Mouse (Mus musculus) gastrocnemius, postnatal 36 days (tissue): ENCODE results near the gene Micall2. TPM values are rescaled to one million over a fixed set of nuclear protein-coding genes. Genes with fewer than 3 reads are reported as not detected.
A peak's percentile ranks its signal among the peaks of the same experiment; 100 is the strongest.

Experiments
- DNase-seq, 2 experiments: peaks; one replicate each; pipeline ENCODE4 v3.0.0; 2022
- intact Hi-C: fragments of 180-260 bp; cut with DNase I; formaldehyde crosslinking; loops from one replicate; pipeline ENCODE4 v1.15.1; 2025
- microRNA-seq, 2 experiments: library from miRNA; unstranded; fragments of <30 nt; microRNA quantifications; one replicate each; pipeline ENCODE4 v1.2.0; 2021
- total RNA-seq, 2 experiments: library from RNA; stranded (reverse); gene quantifications; 2 replicates each; pipeline ENCODE4 v1.2.3; 2021

The Micall2 gene
- total RNA-seq, 2 experiments from 2014 or later: 0.52 to 0.94 TPM

DNA sequence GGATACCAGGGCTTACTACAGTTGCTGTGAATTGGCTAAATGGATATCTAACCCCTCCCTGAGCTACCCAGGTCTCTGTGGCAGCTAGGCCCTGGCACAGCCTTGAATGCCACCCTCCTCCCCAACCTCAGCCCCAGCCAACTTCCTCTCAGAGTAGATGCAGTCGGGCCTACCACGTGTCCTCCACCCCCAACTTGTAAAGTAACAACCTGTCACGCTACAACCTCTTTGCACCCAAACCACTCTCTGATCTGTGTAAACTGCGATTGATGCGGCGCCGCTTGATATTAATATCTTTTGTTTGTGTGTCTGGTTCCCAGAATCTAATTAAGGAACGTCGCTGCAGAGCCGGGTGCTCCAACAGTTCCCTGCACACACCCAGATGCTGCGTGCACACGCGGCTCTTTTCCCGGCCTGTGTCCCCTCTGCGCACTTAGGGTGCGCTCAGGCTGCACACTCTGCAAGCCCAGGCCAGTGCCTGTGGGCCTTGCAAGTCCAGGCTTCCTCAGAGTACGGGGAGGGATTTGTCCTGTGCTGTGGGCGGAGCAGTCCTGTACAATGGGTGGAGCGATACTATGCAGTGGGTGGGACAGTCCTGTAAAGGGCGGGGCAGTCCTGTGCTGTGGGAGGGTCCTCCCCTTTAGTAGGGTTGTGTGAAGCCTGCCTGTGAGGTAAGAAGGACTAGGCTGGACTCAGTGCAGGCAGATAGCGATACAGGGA lies 49.4 kb downstream of the Micall2 start:
- intact Hi-C loops: no loop called here
- DNase-seq: no peak

DNA sequence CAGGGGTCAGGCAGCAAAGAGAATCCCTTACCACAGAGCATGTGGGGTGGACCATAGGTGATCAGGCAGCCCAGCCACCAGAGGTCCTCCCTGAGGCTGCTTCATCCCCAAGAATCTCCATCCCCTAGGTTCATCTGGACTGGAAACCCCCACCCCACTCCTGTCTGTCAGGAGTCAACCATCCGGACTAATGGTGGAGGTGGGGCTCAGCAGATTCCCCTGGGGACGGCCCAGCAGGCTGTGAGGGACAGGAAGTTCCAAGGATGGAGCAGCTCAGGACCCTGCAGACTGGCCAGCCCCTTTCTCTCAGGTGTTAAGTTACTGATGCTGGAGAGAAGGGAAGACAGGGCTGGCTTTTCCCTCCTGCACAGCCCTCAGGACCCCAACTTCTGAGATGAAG lies 52.9 kb downstream of the Micall2 start:
- intact Hi-C loops: no loop called here
- DNase-seq: no peak

DNA sequence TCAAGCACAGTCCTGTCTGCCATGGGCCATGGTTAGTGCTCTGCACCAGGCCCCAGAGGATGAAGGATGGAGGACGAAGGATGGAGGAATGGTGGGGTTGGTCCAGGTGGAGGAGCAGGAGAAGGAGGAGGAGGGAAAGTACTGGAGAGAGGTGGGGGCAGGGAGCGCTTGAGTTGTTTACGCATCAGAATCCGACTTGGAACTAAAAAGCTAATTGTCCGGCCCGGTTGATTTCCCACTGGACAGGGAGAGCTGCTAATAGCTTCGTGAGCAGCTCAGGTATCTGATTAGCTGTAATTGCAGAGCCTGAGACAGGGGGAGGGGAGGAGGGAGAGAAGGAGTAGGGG lies 53.5 kb downstream of the Micall2 start:
- DNase-seq: no peak
- intact Hi-C loops: no loop called here

DNA sequence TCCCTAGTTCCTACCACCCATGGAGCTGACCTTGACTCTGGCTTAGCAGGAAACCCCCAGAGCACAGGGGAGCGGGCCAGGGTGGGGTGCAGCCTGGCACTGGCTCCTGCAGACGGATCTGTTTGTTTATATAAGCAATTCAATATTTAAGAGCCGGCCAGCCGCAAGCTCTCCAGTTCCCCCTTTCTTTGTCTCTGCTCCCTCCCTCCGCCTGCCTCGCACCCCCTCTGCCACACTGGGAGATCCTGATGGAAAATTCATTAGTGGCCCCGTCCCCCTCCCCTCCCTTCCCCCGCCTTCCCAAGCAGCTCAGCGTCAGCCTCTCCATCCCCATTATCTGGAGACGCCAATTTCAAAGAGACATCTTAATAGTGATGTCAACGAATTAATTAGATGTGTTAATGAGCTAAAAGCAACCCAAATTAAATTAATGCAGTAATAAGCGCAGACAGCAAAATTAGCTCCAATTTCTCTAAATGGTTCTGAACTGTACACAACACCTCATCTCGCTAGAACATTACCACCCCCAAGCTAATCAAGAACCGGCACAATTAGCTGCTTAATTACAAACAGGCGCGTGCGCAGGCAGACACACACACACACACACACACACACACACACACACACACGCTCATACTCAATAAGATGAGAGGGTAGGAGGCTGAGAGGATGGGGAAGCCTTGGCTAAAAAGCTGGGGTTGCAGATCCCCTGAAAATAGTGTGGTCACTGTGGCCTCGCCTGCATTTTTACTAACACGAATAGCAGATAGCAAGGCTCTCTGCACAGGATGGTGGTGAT lies 54.1 kb downstream of the Micall2 start:
- intact Hi-C loops: no loop called here
- DNase-seq: no peak

DNA sequence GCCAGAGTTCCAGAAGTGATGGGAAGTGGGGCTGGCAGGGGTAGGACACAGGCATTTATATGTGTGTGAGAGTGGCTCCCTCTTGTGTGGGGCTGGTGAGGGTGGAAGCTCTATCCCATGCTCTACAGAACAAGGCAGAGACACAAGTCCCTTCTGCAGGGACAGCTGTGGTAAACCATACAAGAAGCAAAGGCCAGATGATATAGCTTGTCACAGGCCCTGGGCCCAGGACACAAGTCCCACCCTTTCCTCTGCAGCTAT lies 60.5 kb downstream of the Micall2 start:
- DNase-seq: no peak
- intact Hi-C loops: no loop called here

DNA sequence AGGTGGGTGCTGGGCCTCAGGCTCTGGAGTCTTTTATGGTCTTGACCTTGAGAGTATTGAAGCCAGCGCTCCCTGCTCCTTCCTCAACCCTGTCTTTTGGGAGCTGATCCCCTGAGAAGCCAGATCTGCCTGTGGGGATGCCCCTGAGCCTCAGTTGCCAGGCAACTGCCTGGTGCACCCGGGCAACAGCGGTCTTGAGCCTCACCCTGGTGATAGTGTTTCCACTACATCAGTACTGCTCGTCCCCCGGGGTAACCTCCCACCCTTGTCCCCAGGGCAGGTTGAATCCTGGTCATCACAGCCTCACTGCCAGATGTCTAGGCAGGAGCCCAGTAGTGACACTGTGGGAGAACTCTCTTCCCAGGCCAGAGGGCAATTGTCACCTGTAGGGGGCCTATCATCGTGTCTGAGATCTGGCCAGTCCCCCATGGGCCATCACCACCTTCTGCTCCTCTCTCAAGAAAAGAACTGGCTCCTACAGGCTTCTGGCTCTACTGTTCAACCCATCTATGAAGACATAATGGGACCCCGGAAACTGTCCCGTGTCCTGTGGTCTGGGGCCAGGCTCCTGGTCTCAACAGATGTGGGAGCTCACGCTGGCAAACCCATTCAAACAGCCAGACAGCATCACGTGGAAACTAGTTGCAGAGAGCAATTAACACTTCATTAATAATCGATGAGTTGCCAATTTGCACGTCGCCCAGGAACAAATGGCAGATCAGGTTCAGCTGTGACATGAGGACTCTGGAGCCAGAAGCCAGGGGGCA lies 61.0 kb downstream of the Micall2 start:
- intact Hi-C loops: no loop called here
- DNase-seq: no peak

DNA sequence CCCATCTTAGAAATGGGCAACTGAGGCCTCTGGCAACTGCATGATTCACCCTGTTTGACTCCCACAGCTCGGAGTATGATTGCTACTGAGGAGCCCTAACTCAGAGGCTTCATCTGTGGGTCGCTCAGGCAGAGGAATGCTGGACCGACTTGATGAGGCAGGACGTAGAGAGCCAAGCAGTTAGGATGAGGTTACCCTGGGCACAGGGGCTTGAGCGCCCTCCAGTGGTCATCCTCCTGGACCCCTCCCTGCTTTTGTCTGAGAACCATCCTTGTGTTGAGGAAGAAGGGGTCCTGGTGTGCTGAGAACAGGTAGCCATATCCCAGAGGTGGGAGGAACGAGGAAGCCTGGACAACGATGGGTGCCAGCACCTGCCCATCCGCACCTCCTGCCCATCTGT lies 66.8 kb downstream of the Micall2 start:
- no peak for DNase-seq
- intact Hi-C loops: no loop called here

DNA sequence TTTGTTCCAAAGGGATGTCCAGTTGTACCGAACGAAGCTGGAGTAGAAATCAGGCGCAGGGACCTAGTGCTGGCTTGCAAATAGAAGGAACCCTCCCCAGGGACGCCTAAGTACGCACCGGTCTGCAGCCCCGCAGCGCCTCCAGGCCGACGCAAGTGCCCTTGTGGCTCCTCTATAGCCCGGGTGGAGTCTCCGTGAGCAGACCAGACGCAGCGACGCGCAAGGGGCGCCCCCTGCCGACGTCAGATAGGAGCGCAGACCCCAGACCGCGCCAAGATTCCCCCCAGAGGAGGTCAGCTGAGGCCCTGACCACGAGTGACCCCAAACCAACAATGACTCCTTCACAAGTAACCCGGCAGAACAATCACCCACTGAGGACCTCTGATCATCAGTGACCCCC lies 67.6 kb downstream of the Micall2 start:
- intact Hi-C loops: loop anchor here (1.0 kb wide), 1 partner anchor 132 kb away; no protein-coding TSS in a partner anchor
- peak; percentile 49 to 54 for DNase-seq

DNA sequence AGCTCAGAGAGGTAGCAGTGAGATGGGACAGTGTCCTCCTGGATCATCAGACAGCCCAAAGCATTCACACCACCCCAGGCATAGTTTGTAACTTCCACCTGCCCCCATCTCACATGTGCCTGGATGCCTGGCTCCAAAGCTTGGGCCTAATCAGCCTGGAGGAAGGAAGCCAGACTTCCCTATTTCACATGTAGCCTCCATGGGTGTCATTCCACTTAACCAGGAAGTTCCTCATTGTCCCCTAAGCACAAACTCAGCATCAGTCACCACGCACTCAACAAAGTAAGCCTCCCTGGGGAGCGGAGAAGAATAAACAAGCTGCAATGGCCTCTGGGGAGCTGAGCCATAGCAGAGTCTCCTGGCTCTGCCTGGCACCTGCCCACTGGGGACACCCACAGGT lies 69.6 kb downstream of the Micall2 start:
- intact Hi-C loops: no loop called here
- no peak for DNase-seq

DNA sequence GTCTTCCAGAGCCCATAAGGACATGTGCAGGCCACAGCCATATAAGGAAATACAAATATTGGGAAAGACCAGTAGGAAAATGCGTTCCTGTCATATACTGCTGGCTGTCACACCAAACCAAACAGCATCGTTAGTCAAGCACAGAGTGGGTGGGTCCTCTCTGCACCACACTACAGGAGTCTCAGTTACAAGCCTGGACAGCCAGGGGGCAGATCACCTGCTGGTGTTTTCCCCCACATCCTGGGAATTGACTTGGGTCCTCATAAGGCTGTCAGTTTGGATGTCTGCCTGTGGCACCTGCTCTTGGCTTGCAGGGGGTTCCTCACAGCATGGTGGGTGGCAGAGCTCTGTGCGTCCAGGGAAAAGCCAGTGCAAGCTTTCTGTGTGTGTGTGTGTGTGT lies 70.8 kb downstream of the Micall2 start:
- DNase-seq: no peak
- intact Hi-C loops: no loop called here

DNA sequence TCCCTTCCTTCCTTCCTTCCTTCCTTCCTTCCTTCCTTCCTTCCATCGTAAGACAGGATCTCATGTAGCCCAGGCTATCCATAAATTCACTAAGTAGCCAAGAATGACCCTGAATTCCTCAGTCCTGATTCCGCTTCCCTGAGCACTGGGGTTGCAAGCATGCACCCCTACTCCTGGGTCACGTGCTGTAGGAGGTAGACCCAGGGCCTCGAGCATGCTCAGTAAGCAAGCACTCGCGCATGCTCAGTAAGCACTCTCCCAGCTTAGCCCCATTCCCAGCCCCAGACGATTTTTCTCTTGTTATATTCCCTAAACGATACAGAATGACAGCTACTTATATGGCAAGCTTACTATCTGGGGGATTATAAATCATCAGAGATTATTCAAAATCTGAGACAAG lies 74.4 kb downstream of the Micall2 start:
- no peak for DNase-seq
- intact Hi-C loops: no loop called here

DNA sequence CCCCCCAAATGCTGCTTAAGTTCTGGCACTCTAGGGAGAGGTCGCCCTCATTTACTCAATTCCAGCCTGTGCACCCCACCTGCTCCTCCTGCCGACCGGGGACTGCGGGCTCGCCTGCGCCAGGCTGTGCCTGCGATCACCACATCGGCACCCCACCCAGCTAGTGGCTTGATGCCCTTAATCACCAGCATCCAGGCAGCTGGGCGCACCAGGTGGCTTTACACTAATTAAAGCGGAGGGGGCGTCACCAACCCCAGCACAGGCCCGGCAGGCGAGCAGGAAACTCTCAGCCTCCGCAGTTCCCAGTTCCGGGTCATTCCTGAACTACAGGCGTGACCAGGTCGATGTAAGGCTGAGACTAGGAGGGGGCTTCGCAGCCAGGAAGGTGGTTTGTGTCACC lies 76.8 kb downstream of the Micall2 start:
- intact Hi-C loops: no loop called here
- no peak for DNase-seq

DNA sequence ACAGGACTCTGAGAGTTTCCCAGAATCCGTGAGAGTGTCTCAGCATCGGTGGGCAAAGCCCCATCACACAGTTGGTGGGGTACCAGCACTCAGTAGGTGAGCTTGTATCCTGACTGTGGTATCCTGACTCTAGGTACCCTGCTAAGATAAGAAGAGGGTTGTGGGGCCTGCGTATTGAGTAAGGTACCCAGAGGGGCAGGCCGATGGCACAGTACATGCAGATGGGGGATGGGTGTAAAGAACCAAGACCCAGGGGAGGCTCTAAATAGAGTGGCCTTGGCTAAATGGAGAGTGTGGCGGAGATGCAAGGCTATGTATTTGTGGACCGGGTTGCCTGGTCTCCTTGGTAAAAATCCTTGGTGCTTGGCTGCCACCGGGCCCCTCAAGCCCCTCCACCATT lies 77.3 kb downstream of the Micall2 start:
- intact Hi-C loops: no loop called here
- DNase-seq: no peak

DNA sequence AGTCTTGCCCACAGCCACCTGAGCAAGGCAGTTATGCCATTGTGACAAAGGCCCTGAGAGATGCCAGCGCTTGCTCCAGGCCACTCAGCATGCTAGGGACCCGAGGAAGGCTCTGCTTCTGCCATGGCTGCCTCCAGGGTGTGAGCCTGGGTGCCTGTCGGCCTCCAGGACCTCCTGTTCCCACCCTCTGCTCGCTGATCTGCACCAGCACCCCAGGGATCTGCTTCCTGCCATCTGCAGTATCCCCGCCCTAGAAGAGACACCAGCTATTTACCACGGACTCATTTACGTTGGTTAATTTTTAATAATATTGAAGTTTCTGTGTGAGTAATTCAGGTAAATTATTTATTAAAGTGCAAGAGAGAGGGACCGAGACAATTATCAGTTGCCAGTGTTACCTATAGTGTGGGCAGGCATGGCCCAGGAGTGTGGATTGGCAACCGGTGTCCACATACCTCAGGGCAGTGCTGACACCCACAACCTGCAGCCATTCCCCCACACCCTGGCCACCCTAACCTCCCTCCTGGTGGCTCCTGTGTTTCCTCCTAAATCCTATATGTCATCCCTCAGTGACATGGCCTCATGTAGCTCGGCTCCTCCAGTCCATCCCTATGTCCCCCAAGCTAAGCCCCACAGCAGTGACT lies 78.1 kb downstream of the Micall2 start:
- intact Hi-C loops: no loop called here
- DNase-seq: no peak

Small RNA genes lying within 50 kb of the gene (microRNA-seq; reads per million reads assigned to microRNA genes)
- gene Mir7037: 0 reads per million in 2 experiments

Other genes with a start within 250 kb of the Micall2 start
- gene Uncx, start 192.8 kb downstream of the Micall2 start, total RNA-seq: not detected
- 10 to 100 TPM; 27.4 to 31.2 TPM for gene Ints1, start 39.3 kb upstream of the Micall2 start, total RNA-seq
- 10 to 100 TPM; 16.6 to 21.4 TPM for gene Mafk, start 55.2 kb upstream of the Micall2 start, total RNA-seq
- gene Tmem184a, start 83.6 kb upstream of the Micall2 start, total RNA-seq: 1 to 10 TPM in 1 of 2 experiments, under 1 TPM in 1; 0.96 to 1.4 TPM
- gene Gm26938, start 90.1 kb upstream of the Micall2 start, total RNA-seq: not detected
- gene Psmg3, start 90.5 kb upstream of the Micall2 start, total RNA-seq: 1 to 10 TPM; 6.7 to 8.7 TPM
- gene Elfn1, start 171.6 kb upstream of the Micall2 start, total RNA-seq: not detected